Mouse (Mus musculus) myocyte (in vitro differentiated cells): ENCODE data around the gene Spaca3. TPM values are rescaled to one million over a fixed set of nuclear protein-coding genes. Genes with fewer than 3 reads are reported as not detected.

Source experiments
- H3K27me3 ChIP-seq: one replicate; pipeline ENCODE4 v1.6.1; 2011; ENCODE audit not compliant: control insufficient read depth, insufficient read depth, insufficient read length
- H3K36me3 ChIP-seq: one replicate; pipeline ENCODE4 v1.6.1; 2011; ENCODE audit not compliant: control insufficient read depth, insufficient read depth
- H3K4me2 ChIP-seq: one replicate; pipeline ENCODE4 v1.6.1; 2011; ENCODE audit warnings: low read depth, control low read depth
- H3K4me3 ChIP-seq: one replicate; pipeline ENCODE4 v1.5.1; 2011; ENCODE audit warnings: mild to moderate bottlenecking, control low read depth, moderate library complexity
- H3K79me2 ChIP-seq: one replicate; pipeline ENCODE4 v1.6.1; 2011; ENCODE audit not compliant: control insufficient read depth, insufficient read depth
- H3ac ChIP-seq: one replicate; pipeline ENCODE4 v1.6.1; 2011; ENCODE audit not compliant: control insufficient read depth, insufficient read length
- CEBPB ChIP-seq: IDR thresholded peaks from 2 replicates; pipeline ENCODE4 v1.6.1; 2011; ENCODE audit warnings: mild to moderate bottlenecking, moderate library complexity; ENCODE audit not compliant: poor library complexity, insufficient read depth, severe bottlenecking
- E2F4 ChIP-seq: IDR thresholded peaks from one replicate; pipeline ENCODE4 v1.6.1; 2011; ENCODE audit warnings: mild to moderate bottlenecking, control low read depth, moderate library complexity; ENCODE audit not compliant: insufficient read depth
- MAX ChIP-seq: IDR thresholded peaks from one replicate; pipeline ENCODE4 v1.6.1; 2011; ENCODE audit warnings: low read depth, mild to moderate bottlenecking, control low read depth
- MYOD1 ChIP-seq, 3 experiments: IDR thresholded peaks; one replicate each; pipeline ENCODE4 v1.6.1; 2011; ENCODE audit warnings: control low read depth in 2 of 3, low read depth in 2 of 3, mild to moderate bottlenecking in 2 of 3, moderate library complexity in 1 of 3; ENCODE audit not compliant: insufficient read length in 2 of 3, control insufficient read depth in 1 of 3
- MYOG ChIP-seq, 3 experiments: IDR thresholded peaks; one replicate each; pipeline ENCODE4 v1.6.1; 2011; ENCODE audit warnings: control low read depth in 2 of 3, low read depth in 2 of 3, mild to moderate bottlenecking in 2 of 3; ENCODE audit not compliant: insufficient read length in 2 of 3, control insufficient read depth in 1 of 3, insufficient read depth in 1 of 3
- POLR2A ChIP-seq: IDR thresholded peaks from one replicate; pipeline ENCODE4 v1.6.1; 2011; ENCODE audit warnings: low read depth, mild to moderate bottlenecking, control low read depth, moderate library complexity; ENCODE audit not compliant: insufficient read length
- POLR2AphosphoS2 ChIP-seq: IDR thresholded peaks from one replicate; pipeline ENCODE4 v1.6.1; 2011; ENCODE audit warnings: low read depth, control low read depth; ENCODE audit not compliant: insufficient read length
- REST ChIP-seq: IDR thresholded peaks from one replicate; pipeline ENCODE4 v1.6.1; 2011; ENCODE audit warnings: mild to moderate bottlenecking, control low read depth, moderate library complexity; ENCODE audit not compliant: insufficient read depth, insufficient read length
- SRF ChIP-seq: IDR thresholded peaks from one replicate; pipeline ENCODE4 v1.6.1; 2011; ENCODE audit warnings: low read depth; ENCODE audit not compliant: control insufficient read depth, insufficient read length
- TCF12 ChIP-seq: IDR thresholded peaks from one replicate; pipeline ENCODE4 v1.6.1; 2011; ENCODE audit warnings: mild to moderate bottlenecking, control low read depth; ENCODE audit not compliant: poor library complexity, insufficient read depth, severe bottlenecking
- TCF3 ChIP-seq: IDR thresholded peaks from one replicate; pipeline ENCODE4 v1.6.1; 2011; ENCODE audit warnings: low read depth, control low read depth; ENCODE audit not compliant: insufficient read length
- USF1 ChIP-seq: IDR thresholded peaks from one replicate; pipeline ENCODE4 v1.6.1; 2011; ENCODE audit warnings: low read depth, mild to moderate bottlenecking, control low read depth, moderate library complexity
- polyA plus RNA-seq: library from polyadenylated mRNA; unstranded; fragments of >200 nt; fragmentation: generic; extraction: Trizol; gene quantifications from one replicate; pipeline ENCODE4 v1.2.1, GENCODE M21; 2012; ENCODE audit warnings: missing spikeins

Gene Spaca3
- polyA plus RNA-seq, 1 experiment = not detected

- Histone ChIP-seq H3K27me3 (peaks cover 16% of the 10 kb centered on the region), H3K36me3 (no peaks in the 10 kb centered on the region), H3K4me2 (no peak overlapping the region), H3ac (no peak overlapping the region), H3K79me2 (no peaks in the 10 kb centered on the region), H3K4me3 (no peak overlapping the region)
- TF ChIP-seq TCF3 (no peak), REST (no peak), MAX (no peak), USF1 (no peak), E2F4 (no peak), MYOD1 (IDR thresholded peaks at IDR 0.05; ENCODE audit: control insufficient read depth in 1 of 3, insufficient read length in 2 of 3, low read depth in 2 of 3) (no peak), SRF (no peak), TCF12 (no peak), CEBPB (no peak), POLR2A (no peak), MYOG (IDR thresholded peaks at IDR 0.05; ENCODE audit: control insufficient read depth in 1 of 3, insufficient read depth in 1 of 3, insufficient read length in 2 of 3, low read depth in 2 of 3) (no peak), POLR2AphosphoS2 (no peak)
These were observed 22.8 kb upstream of the Spaca3 start for GRCm38 (mm10) chr11:80835395-80835794.

GRCm38 (mm10) chr11:80835841-80836240 is 22.3 kb upstream of the Spaca3 start:
- no peak overlapping the region for H3K4me2 ChIP-seq
- H3K79me2 ChIP-seq = no peaks in the 10 kb centered on the region
- H3ac ChIP-seq = no peak overlapping the region
- TF ChIP-seq E2F4 = no peak
- TF ChIP-seq POLR2A = no peak
- TF ChIP-seq MYOD1 (IDR thresholded peaks at IDR 0.05; ENCODE audit: control insufficient read depth in 1 of 3, insufficient read length in 2 of 3, low read depth in 2 of 3) = no peak
- no peak for TF ChIP-seq POLR2AphosphoS2
- no peak for TF ChIP-seq MAX
- TF ChIP-seq TCF3 = no peak
- no peak for TF ChIP-seq CEBPB
- no peak for TF ChIP-seq MYOG (IDR thresholded peaks at IDR 0.05; ENCODE audit: control insufficient read depth in 1 of 3, insufficient read depth in 1 of 3, insufficient read length in 2 of 3, low read depth in 2 of 3)
- TF ChIP-seq REST = no peak
- H3K27me3 ChIP-seq = peaks cover 16% of the 10 kb centered on the region
- H3K36me3 ChIP-seq = no peaks in the 10 kb centered on the region
- no peak overlapping the region for H3K4me3 ChIP-seq

- TF ChIP-seq POLR2A (no peak), CEBPB (no peak), TCF3 (no peak), MYOD1 (IDR thresholded peaks at IDR 0.05; ENCODE audit: control insufficient read depth in 1 of 3, insufficient read length in 2 of 3, low read depth in 2 of 3) (no peak), TCF12 (no peak), POLR2AphosphoS2 (no peak), USF1 (no peak), SRF (no peak), E2F4 (no peak), REST (no peak), MYOG (IDR thresholded peaks at IDR 0.05; ENCODE audit: control insufficient read depth in 1 of 3, insufficient read depth in 1 of 3, insufficient read length in 2 of 3, low read depth in 2 of 3) (no peak), MAX (no peak)
- Histone ChIP-seq H3K36me3 (no peaks in the 10 kb centered on the region), H3K4me2 (no peak overlapping the region), H3K4me3 (no peak overlapping the region), H3K79me2 (no peaks in the 10 kb centered on the region), H3K27me3 (peaks cover 14% of the 10 kb centered on the region), H3ac (no peak overlapping the region)
These were observed 19.4 kb upstream of the Spaca3 start for GRCm38 (mm10) chr11:80838724-80839123.

- no peak for TF ChIP-seq TCF3
- TF ChIP-seq MYOD1 (IDR thresholded peaks at IDR 0.05; ENCODE audit: control insufficient read depth in 1 of 3, insufficient read length in 2 of 3, low read depth in 2 of 3) = no peak
- TF ChIP-seq USF1 = no peak
- no peak for TF ChIP-seq CEBPB
- H3K4me3 ChIP-seq = no peak overlapping the region
- H3K79me2 ChIP-seq = no peaks in the 10 kb centered on the region
- no peak overlapping the region for H3K4me2 ChIP-seq
- no peaks in the 10 kb centered on the region for H3K36me3 ChIP-seq
- peaks cover 26% of the 10 kb centered on the region for H3K27me3 ChIP-seq
- no peak overlapping the region for H3ac ChIP-seq
These were observed 14.7 kb upstream of the Spaca3 start for GRCm38 (mm10) chr11:80843435-80843834.

- Histone ChIP-seq H3K4me3 (no peak overlapping the region), H3K27me3 (peaks cover 26% of the 10 kb centered on the region), H3ac (no peak overlapping the region), H3K4me2 (no peak overlapping the region), H3K36me3 (no peaks in the 10 kb centered on the region), H3K79me2 (no peaks in the 10 kb centered on the region)
- no peak for TF ChIP-seq REST
- TF ChIP-seq MAX = no peak
- no peak for TF ChIP-seq POLR2AphosphoS2
- TF ChIP-seq CEBPB = no peak
These were observed 12.7 kb upstream of the Spaca3 start for GRCm38 (mm10) chr11:80845486-80845885.
